ENCODE assay signal across 11 mouse cellular contexts in the genomic region with DNA sequence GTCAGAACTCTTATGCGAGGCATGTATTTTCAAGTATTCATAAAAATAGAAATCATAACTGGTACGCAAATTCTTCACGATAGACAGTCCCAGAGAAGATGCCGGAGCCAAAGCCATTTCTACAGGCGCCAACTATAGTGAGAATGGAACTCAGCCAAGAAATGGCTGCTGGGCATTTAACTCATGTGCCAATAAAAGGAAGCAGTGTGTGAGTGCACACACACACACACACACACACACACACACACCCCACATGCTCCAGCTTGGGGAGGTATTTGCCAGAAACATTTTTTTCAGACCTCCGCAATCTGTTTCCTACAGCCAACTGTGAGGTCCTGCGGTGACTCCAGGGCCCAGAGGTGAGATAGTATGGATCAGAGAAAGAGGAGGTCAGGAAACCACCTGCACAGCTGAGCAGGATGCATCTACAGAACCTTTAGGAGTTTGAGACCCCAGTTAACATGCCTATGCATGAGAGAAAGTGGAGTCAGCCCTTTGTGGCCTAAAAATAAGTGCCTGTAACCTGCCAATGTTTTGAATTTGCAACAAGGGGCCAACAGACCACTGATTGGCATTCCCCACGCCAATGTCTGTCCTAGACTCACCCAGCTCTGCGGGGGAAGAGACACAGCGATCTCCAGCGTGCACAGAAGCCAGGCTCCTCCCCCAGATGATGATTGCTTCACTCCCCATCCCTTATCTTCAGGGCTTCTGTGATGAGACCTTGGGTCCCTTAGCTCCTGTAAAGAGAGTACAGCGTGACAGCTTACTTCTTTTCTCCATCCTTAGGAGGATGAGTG.
DNase-seq lines count a peak whose midpoint lies in the region; ATAC-seq lines count a peak whose summit lies in the region.
"Had no signal": no experiment of that assay in that cellular context is flagged by ENCODE, and none has a peak within 500 bp of the region (broad histone marks: within the 10 kb centered on the region; RNA-seq: fewer than 3 reads in every experiment).

No protein-coding gene starts in this region.

- no peak overlapping the region for H3K4me3 ChIP-seq in midbrain, embryonic 14.5 days (replicated peaks; ENCODE audit: low read depth, low read length)
- no peak overlapping the region for H3K4me3 ChIP-seq in midbrain, embryonic 13.5 days (replicated peaks)
- H3K4me3 ChIP-seq in neural tube, embryonic 14.5 days (ENCODE audit: low read depth, low read length), result no peak overlapping the region
- H3K4me3 ChIP-seq: midbrain, embryonic 12.5 days had no signal

- no peak for ATAC-seq in midbrain, embryonic 14.5 days (ENCODE audit: low FRiP score, low TSS enrichment)
- no peak for ATAC-seq in midbrain, embryonic 13.5 days
- ATAC-seq in neural tube, embryonic 14.5 days (ENCODE audit: low read depth), result peak; percentile 58; the same call in 1 of the 2 replicates

- WGBS in midbrain, embryonic 14.5 days, result 79% methylated on average over 12 of the region's 12 CpGs
- WGBS in midbrain, embryonic 13.5 days, result 78% methylated on average over 12 of the region's 12 CpGs
- WGBS in neural tube, embryonic 14.5 days, result 65% methylated on average over 12 of the region's 12 CpGs

- H3K27ac ChIP-seq in midbrain, embryonic 14.5 days (replicated peaks; ENCODE audit: low read depth, low read length), result no peak overlapping the region
- no peak overlapping the region for H3K27ac ChIP-seq in midbrain, embryonic 13.5 days
- no peak overlapping the region for H3K27ac ChIP-seq in neural tube, embryonic 14.5 days (ENCODE audit: low read depth, low read length)
- H3K27ac ChIP-seq: midbrain, embryonic 12.5 days had no signal

- intact Hi-C loops in heart, postnatal 10 days (cut with DNase I), result loop anchor here (10.0 kb wide), 1 partner anchor 251 kb away; no protein-coding TSS in a partner anchor

- H3K9ac ChIP-seq in midbrain, embryonic 14.5 days (replicated peaks; ENCODE audit: low read length), result no peak overlapping the region
- no peak overlapping the region for H3K9ac ChIP-seq in midbrain, embryonic 13.5 days (replicated peaks)
- no peak overlapping the region for H3K9ac ChIP-seq in neural tube, embryonic 14.5 days (replicated peaks; ENCODE audit: low read depth, low read length)
- H3K9ac ChIP-seq: midbrain, embryonic 12.5 days had no signal

- DNase-seq in heart, postnatal 10 days, result peak; percentile 33 to 36
- DNase-seq in heart, adult 11 months, result no peak
- DNase-seq in midbrain, embryonic 14.5 days, result peak; percentile 49
- DNase-seq in cerebellum, postnatal 14 days, result peak; percentile 57 to 67
- no peak for DNase-seq in kidney, postnatal 25 days
- DNase-seq in retina, embryonic 14.5 days (ENCODE audit: low spot score), result no peak
- DNase-seq: gastrocnemius, postnatal 25 days; liver had no signal

- no peaks in the 10 kb centered on the region for H3K36me3 ChIP-seq in midbrain, embryonic 14.5 days (ENCODE audit: control insufficient read depth, insufficient read depth, low read length)
- H3K36me3 ChIP-seq in midbrain, embryonic 13.5 days, result no peaks in the 10 kb centered on the region
- H3K36me3 ChIP-seq in neural tube, embryonic 14.5 days (ENCODE audit: control insufficient read depth, insufficient read depth, low read length), result no peaks in the 10 kb centered on the region
- H3K36me3 ChIP-seq: midbrain, embryonic 12.5 days had no signal

- no peaks in the 10 kb centered on the region for H3K27me3 ChIP-seq in midbrain, embryonic 14.5 days (ENCODE audit: control insufficient read depth, insufficient read depth, low read length)
- H3K27me3 ChIP-seq in midbrain, embryonic 13.5 days, result 0 out of 2 replicates have a peak, but pooled peaks cover 2% of the 10 kb centered on the region
- no peaks in the 10 kb centered on the region for H3K27me3 ChIP-seq in neural tube, embryonic 14.5 days (ENCODE audit: control insufficient read depth, insufficient read depth, low read length)
- H3K27me3 ChIP-seq: midbrain, embryonic 12.5 days had no signal

- no peak overlapping the region for H3K4me2 ChIP-seq in midbrain, embryonic 14.5 days (ENCODE audit: low read length)
- no peak overlapping the region for H3K4me2 ChIP-seq in midbrain, embryonic 13.5 days (replicated peaks)
- H3K4me2 ChIP-seq in neural tube, embryonic 14.5 days (ENCODE audit: low read depth, low read length), result no peak overlapping the region
- H3K4me2 ChIP-seq: midbrain, embryonic 12.5 days had no signal

- no peaks in the 10 kb centered on the region for H3K9me3 ChIP-seq in midbrain, embryonic 14.5 days (ENCODE audit: control insufficient read depth, low read length)
- H3K9me3 ChIP-seq in midbrain, embryonic 13.5 days, result no peaks in the 10 kb centered on the region; the same call in 1 of the 2 replicates
- H3K9me3 ChIP-seq in neural tube, embryonic 14.5 days (ENCODE audit: control insufficient read depth, low read length), result no peaks in the 10 kb centered on the region
- H3K9me3 ChIP-seq: midbrain, embryonic 12.5 days had no signal

- H3K4me1 ChIP-seq in midbrain, embryonic 14.5 days (ENCODE audit: control insufficient read depth, insufficient read depth, low read length), result no peaks in the 10 kb centered on the region
- H3K4me1 ChIP-seq in midbrain, embryonic 13.5 days (replicated peaks), result 0 out of 2 replicates have a peak, but pooled peaks cover 4% of the 10 kb centered on the region
- no peaks in the 10 kb centered on the region for H3K4me1 ChIP-seq in neural tube, embryonic 14.5 days (ENCODE audit: control insufficient read depth, insufficient read depth, low read length)
- H3K4me1 ChIP-seq: midbrain, embryonic 12.5 days had no signal

Comparison
In these comparisons a context has a peak if more than half of its experiments do, and no peak if none do; other contexts are left out.
1. DNase-seq: peak in heart, postnatal 10 days (2 of 2), midbrain, embryonic 14.5 days (single experiment) and cerebellum, postnatal 14 days (2 of 2); none in heart, adult 11 months (single experiment), kidney, postnatal 25 days (0 of 2) and retina, embryonic 14.5 days (single experiment).